Mouse (Mus musculus): Measurements from ENCODE around the gene Dok3.

DNA sequence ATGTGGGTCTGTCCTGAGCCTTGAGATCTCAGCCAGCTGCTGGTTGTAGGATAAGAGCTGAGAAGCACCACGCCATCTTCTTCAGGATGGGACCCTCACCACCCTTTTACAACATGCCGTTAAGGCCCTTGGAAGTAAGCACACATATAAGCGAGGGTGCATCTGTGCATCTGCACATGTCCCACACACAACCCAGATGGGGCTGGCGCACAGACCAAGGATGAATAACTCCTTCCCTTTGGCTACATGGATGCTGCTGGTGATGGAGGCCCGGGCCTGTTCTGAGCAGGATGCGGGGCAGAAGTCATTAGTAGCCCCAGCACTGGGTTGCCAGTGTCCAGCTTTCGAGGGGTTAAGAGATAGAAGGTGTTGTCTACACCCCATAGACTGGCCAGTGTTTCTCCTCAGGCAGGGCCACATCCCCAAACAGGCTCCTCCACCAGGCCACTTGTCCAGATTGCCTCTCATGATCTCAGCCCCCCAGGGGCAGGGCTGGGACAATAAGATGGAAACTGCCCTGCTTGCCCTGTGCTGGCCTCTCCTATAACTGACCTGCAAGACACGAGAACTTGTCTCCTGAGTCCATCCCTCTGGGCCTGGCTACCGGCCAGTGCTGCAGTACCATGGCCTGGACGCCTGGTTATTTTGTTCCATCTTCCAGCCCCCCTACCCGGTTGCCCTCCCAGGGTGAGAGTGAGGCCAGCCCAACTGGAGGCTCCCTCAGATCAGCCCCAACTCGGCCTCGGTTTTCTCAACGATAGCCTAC, 42.9 kb downstream of the Dok3 start:
- TF ChIP-seq POLR2A (IDR thresholded peaks at IDR 0.05; ENCODE audit: low read depth, low read length) (no peak), CTCF (IDR thresholded peaks at IDR 0.05; ENCODE audit: extremely low read depth, insufficient read length, insufficient replicate concordance, low read depth, low read length) (no peak)
